Mouse (Mus musculus) retina, embryonic 14.5 days (tissue): ENCODE data around the gene Zfp595.
"Not testable (repeated sequence)": the region's sequence is repeated elsewhere in the genome, so short reads cannot be mapped to it uniquely, and the experiment has no call there.

ENCODE experiments used
- DNase-seq: peaks from one replicate; pipeline ENCODE4 v3.0.0-alpha.2; 2015; ENCODE audit warnings: low spot score

The Zfp595 gene

GRCm38 (mm10) chr13:67332019-67332724 lies at the start of gene Zfp595:
TSS of gene Zfp595 (minus strand) at chr13:67332570.
- peak; percentile 81 for DNase-seq

GRCm38 (mm10) chr13:67376255-67376654 lies 43.9 kb upstream of the Zfp595 start:
- DNase-seq: peak; percentile 10

- peak; percentile 72 for DNase-seq
These were observed 42.9 kb upstream of the Zfp595 start, which contains the start of the genes Gm28041 and Zfp456 for GRCm38 (mm10) chr13:67375050-67375911. TSS of gene Gm28041 (minus strand) at chr13:67375733. TSS of gene Zfp456 (minus strand) at chr13:67375810.

GRCm38 (mm10) chr13:67360131-67360744 lies 27.9 kb upstream of the Zfp595 start, which contains the start of the genes Gm28044 and Zfp953:
TSS of gene Gm28044 (minus strand) at chr13:67360536.
TSS of gene Zfp953 (minus strand) at chr13:67360605.
- peak; percentile 93 for DNase-seq

- no peak for DNase-seq
These were observed 19.5 kb upstream of the Zfp595 start for GRCm38 (mm10) chr13:67351854-67352253.

GRCm38 (mm10) chr13:67343422-67343821 lies 11.1 kb upstream of the Zfp595 start:
- no peak for DNase-seq

- no peak for DNase-seq
These were observed 507 bp upstream of the Zfp595 start for GRCm38 (mm10) chr13:67332877-67333276.

GRCm38 (mm10) chr13:67306718-67307117 lies 25.7 kb downstream of the Zfp595 start:
- peak; percentile 39 for DNase-seq

GRCm38 (mm10) chr13:67305822-67306672 lies 26.3 kb downstream of the Zfp595 start, which contains the start of gene Zfp457:
TSS of gene Zfp457 (minus strand) at chr13:67306485.
- DNase-seq: peak; percentile 93

- peak; percentile 65 for DNase-seq
These were observed 54.1 kb downstream of the Zfp595 start, which contains the start of gene Zfp458 for GRCm38 (mm10) chr13:67278314-67278713. TSS of gene Zfp458 (minus strand) at chr13:67278466.

- not testable (repeated sequence) for DNase-seq
These were observed 62.8 kb downstream of the Zfp595 start for GRCm38 (mm10) chr13:67269383-67270065.

- DNase-seq: peak; percentile 79
These were observed 63.6 kb downstream of the Zfp595 start for GRCm38 (mm10) chr13:67268568-67269369.
